Mouse (Mus musculus): ENCODE data around the gene Tlk2.

DNA sequence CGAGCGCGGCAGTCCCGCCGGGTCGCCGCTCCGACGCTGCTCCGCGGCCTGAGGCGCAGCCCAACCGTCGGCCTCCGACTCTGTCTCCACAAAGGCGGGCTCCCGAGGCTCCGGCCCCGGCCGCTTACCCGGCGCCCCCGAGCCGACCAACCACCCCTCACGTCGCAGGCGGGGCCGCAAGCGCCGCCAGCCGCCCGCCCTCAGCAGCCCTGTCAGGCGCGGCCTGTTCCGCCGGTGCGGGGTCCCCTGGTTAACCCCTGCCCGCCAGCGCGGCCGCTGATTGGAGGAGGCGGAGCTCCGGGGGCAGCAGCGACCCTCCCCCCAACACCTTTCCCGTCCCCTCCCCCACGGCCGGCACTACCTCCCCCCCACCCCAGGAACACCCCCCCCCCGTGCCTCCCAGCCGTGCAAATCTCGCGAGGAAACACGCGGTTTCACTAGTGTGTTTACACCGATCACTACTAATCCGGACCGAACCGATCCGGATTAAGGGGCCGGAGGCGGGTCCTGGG is 2.6 kb downstream of the Tlk2 start:
- TF ChIP-seq CTCF (IDR thresholded peaks at IDR 0.05; ENCODE audit: control insufficient read depth, insufficient read depth, insufficient read length), result no peak
- no peak for TF ChIP-seq MYOG (IDR thresholded peaks at IDR 0.05; ENCODE audit: control insufficient read depth, extremely low read depth, insufficient read length)
- no peak for TF ChIP-seq USF1 (IDR thresholded peaks at IDR 0.05; ENCODE audit: low read depth)
- TF ChIP-seq CEBPB (IDR thresholded peaks at IDR 0.05; ENCODE audit: low read depth), result no peak
- no peak for TF ChIP-seq MYOD1 (IDR thresholded peaks at IDR 0.05; ENCODE audit: control insufficient read depth, insufficient read length, low read depth)
- no peak for TF ChIP-seq MAX (IDR thresholded peaks at IDR 0.05)
